Mouse (Mus musculus) heart, embryonic 10.5 days (tissue): ENCODE results near the gene Scrn3. TPM values are rescaled to one million over a fixed set of nuclear protein-coding genes. Genes with fewer than 3 reads are reported as not detected.

Experiments used
- DNase-seq: peaks from one replicate; pipeline ENCODE4 v3.0.0-alpha.2; 2017; ENCODE audit warnings: low spot score
- H3K27ac ChIP-seq: fragments of 300-500 bp; sonication (generic); 2 replicates; pipeline ENCODE4 v1.5.1; 2016; ENCODE audit warnings: mild to moderate bottlenecking
- H3K27me3 ChIP-seq: fragments of 300-500 bp; sonication (generic); 2 replicates; pipeline ENCODE4 v1.6.1; 2016; ENCODE audit warnings: mild to moderate bottlenecking; ENCODE audit not compliant: poor library complexity, insufficient read depth, severe bottlenecking
- H3K36me3 ChIP-seq: fragments of 300-500 bp; sonication (generic); 2 replicates; pipeline ENCODE4 v1.6.1; 2016; ENCODE audit warnings: mild to moderate bottlenecking, moderate library complexity
- H3K4me1 ChIP-seq: fragments of 300-500 bp; sonication (generic); 2 replicates; pipeline ENCODE4 v1.6.1; 2016; ENCODE audit warnings: mild to moderate bottlenecking
- H3K4me3 ChIP-seq: fragments of 300-500 bp; sonication (generic); 2 replicates; pipeline ENCODE4 v1.5.1; 2016; ENCODE audit warnings: mild to moderate bottlenecking, moderate library complexity
- H3K9me3 ChIP-seq: fragments of 300-500 bp; sonication (generic); 2 replicates; pipeline ENCODE4 v1.6.1; 2016; ENCODE audit warnings: mild to moderate bottlenecking, moderate library complexity
- WGBS: fragments of 180-500 bp; shearing (Covaris S2); methylation state at CpG from one replicate; pipeline ENCODE4 v1.1.7; 2016; 5-methylcytosine and 5-hydroxymethylcytosine counted together
- polyA plus RNA-seq: library from polyadenylated mRNA; unstranded; fragments of >200 nt; fragmentation: Nextera tagmentation; extraction: Ambion mirVana; gene quantifications from 2 replicates; pipeline ENCODE4 v1.2.1, GENCODE M21; 2016

Scrn3 gene
- 15.1 and 16.6 TPM in 2 replicates for polyA plus RNA-seq

GRCm38 (mm10) chr2:73312152-73313116, at the start of gene Scrn3, which contains the start of gene Cir1:
TSS of gene Scrn3 (plus strand) at chr2:73312601.
TSS of gene Cir1 (minus strand) at chr2:73312701.
- WGBS, result under 1% methylated on average over 64 of the region's 64 CpGs

DNA sequence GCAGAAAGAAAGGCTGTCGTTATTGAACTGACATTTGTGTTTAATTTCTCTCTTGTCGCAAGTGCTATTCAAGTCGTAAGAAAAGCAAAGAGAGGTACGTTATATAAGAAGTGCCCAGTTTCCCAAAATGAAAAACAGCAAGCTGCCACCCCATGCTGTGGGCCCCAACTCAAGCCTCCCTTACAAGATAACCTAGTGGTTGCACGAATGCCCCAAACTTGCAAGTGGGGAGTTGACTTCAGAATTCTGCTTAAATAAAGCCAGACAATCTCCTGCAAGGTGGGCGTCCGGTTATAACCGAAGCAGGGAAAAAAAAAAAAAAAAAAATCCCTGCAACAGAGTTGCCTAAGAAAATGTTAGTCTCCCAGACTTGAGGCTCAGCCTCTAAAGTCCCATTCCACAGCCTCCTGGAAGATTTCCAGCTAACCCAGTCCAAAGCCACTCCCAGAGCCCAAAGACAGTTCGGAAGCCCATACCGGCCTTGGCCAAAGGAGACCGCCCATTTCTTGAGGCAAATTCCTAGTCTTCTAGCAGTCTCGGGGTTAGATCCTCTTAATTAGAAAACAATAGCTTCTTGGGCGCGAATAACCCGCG, 49.1 kb upstream of the Scrn3 start:
- 0 out of 2 replicates have a peak overlapping the region, but pooled peaks have one; percentile 56 for H3K27ac ChIP-seq
- no peaks in the 10 kb centered on the region for H3K36me3 ChIP-seq
- H3K9me3 ChIP-seq, result no peaks in the 10 kb centered on the region
- 4% methylated on average over 16 of the region's 16 CpGs for WGBS
- H3K4me1 ChIP-seq, result peaks cover 27% of the 10 kb centered on the region
- peak overlapping the region; percentile 62 for H3K4me3 ChIP-seq
- H3K27me3 ChIP-seq, result peaks cover 65% of the 10 kb centered on the region
- no peak for DNase-seq

More at GRCm38 (mm10) chr2:73312152-73313116, at the start of gene Scrn3, which contains the start of gene Cir1:
- peak within 1 kb of the TSS; percentile 94 for H3K27ac ChIP-seq
- no peaks in the 10 kb centered on the region for H3K9me3 ChIP-seq
- peak within 1 kb of the TSS; percentile 90 for H3K4me3 ChIP-seq
- H3K27me3 ChIP-seq, result no peaks in the 10 kb centered on the region
- H3K36me3 ChIP-seq, result peaks cover 26% of the 10 kb centered on the region
- DNase-seq, result peak; percentile 99
- peaks cover 15% of the 10 kb centered on the region for H3K4me1 ChIP-seq

- peak; percentile 76 for DNase-seq
- no peaks in the 10 kb centered on the region for H3K36me3 ChIP-seq
- H3K4me1 ChIP-seq, result peaks cover 27% of the 10 kb centered on the region
- H3K4me3 ChIP-seq, result peak overlapping the region; percentile 62
- peaks cover 72% of the 10 kb centered on the region for H3K27me3 ChIP-seq
- under 1% methylated on average over 38 of the region's 38 CpGs for WGBS
- H3K9me3 ChIP-seq, result no peaks in the 10 kb centered on the region
- H3K27ac ChIP-seq, result 0 out of 2 replicates have a peak overlapping the region, but pooled peaks have one; percentile 56
Measured at GRCm38 (mm10) chr2:73263794-73264610, 48.4 kb upstream of the Scrn3 start.

DNA sequence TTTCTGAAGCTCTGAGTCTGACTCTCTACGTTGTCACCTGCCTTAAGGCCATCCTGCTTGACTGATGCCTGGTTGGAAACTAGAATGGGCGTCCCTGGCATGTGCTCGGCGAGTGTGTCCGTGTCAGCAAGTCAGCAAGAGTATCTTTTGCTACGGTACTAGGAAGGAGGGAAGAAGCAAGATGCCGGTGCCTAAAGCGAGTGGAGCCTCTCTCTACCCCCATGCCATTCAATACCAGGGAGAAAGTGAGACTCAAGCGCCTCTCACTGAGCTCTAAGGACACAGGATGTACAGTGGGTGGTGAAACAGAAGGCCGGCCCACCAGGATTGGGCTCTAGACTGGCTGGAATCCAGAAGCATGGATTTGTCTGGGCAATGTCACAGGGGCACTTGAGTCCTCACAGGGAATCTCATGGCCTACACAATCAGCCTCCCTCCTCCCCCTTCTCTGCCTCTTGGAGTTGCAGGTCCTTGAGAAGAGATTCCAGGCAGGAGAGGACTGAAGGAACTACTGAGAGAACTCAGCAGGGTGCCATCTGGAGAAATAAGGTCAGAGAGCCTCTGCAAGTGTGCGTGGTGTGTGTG, 47.7 kb upstream of the Scrn3 start:
- Histone ChIP-seq H3K4me1 (peaks cover 30% of the 10 kb centered on the region), H3K36me3 (no peaks in the 10 kb centered on the region)
- WGBS, result under 1% methylated on average over 10 of the region's 11 CpGs

GRCm38 (mm10) chr2:73266011-73266410, 46.4 kb upstream of the Scrn3 start:
- no peaks in the 10 kb centered on the region for H3K36me3 ChIP-seq
- no peak overlapping the region for H3K4me3 ChIP-seq
- no peaks in the 10 kb centered on the region for H3K9me3 ChIP-seq
- H3K4me1 ChIP-seq, result peaks cover 39% of the 10 kb centered on the region
- peaks cover 92% of the 10 kb centered on the region for H3K27me3 ChIP-seq
- H3K27ac ChIP-seq, result no peak overlapping the region
- whole genome bisulfite sequencing, result 8% methylated on average over 5 of the region's 5 CpGs
- no peak for DNase-seq

More for the DNA sequence above, 47.7 kb upstream of the Scrn3 start:
- Histone ChIP-seq H3K4me3 (peak overlapping the region; percentile 62), H3K27ac (no peak overlapping the region), H3K27me3 (peaks cover 79% of the 10 kb centered on the region), H3K9me3 (no peaks in the 10 kb centered on the region)
- peak; percentile 77 for DNase-seq

DNA sequence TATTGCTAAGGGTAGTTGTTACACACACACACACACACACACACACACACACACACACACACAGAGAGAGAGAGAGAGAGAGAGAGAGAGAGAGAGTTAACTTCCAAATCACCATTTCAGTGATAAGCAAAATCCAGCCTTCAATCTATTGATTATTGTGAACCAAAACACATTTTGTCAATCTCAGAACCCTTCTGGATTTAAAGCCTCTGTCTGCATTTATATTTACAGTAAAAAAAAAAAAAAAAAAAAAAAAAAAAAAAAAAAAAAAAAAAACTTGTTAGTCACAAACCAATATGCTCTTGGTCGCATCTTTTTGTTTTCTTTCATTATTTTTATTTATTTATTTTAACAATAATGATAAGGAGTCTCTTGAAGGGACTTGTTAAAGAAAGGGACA, 45.8 kb upstream of the Scrn3 start:
- H3K4me3 ChIP-seq, result no peak overlapping the region
- H3K27ac ChIP-seq, result no peak overlapping the region
- H3K4me1 ChIP-seq, result peaks cover 46% of the 10 kb centered on the region
- no peaks in the 10 kb centered on the region for H3K36me3 ChIP-seq
- no peak for DNase-seq
- 43% methylated on average over 1 of the region's 1 CpGs for WGBS
- H3K9me3 ChIP-seq, result no peaks in the 10 kb centered on the region
- H3K27me3 ChIP-seq, result peaks cover 99% of the 10 kb centered on the region

DNA sequence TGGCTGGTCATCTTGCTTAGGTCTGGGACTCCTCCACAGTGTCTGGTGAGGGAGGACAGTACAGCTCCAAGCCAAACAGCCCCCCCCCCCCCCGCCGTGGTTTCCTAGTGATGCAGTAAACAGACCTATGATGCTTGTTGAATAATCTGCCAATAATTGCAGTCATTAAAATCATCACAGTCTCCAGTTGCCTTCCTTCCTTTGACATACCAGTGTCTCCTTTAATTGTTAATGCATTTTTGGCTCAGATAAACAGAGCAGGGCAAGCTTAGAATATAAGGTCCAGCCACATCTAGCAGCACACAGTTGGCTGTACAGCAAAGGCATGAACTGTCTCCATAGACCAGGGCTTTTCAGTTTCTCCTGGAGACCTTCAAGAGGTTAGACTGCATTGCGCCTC, 45.2 kb upstream of the Scrn3 start:
- Histone ChIP-seq H3K27ac (no peak overlapping the region), H3K27me3 (peaks cover 98% of the 10 kb centered on the region), H3K36me3 (no peaks in the 10 kb centered on the region), H3K9me3 (no peaks in the 10 kb centered on the region), H3K4me3 (no peak overlapping the region), H3K4me1 (peaks cover 52% of the 10 kb centered on the region)
- 35% methylated on average over 3 of the region's 3 CpGs for WGBS
- no peak for DNase-seq

DNA sequence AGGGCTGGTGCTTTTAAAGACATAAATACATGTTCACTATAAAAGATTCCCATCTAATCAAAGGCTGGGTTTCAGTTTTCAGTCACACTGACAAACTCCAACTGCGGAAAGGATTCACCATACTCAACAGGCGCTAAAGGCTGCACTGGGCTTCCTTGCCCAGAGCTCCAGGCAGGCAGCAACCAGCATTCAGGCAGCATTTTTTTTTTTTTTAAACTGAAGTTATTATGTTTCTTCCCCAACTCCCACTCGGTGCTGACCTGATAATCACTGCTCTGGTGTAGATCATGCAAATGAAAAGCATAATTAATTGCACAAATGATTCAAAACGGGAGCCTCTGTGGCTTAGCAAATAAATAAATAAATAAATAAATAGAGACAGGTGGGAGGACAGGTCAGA, 44.6 kb upstream of the Scrn3 start:
- DNase-seq, result no peak
- peaks cover 57% of the 10 kb centered on the region for H3K4me1 ChIP-seq

DNA sequence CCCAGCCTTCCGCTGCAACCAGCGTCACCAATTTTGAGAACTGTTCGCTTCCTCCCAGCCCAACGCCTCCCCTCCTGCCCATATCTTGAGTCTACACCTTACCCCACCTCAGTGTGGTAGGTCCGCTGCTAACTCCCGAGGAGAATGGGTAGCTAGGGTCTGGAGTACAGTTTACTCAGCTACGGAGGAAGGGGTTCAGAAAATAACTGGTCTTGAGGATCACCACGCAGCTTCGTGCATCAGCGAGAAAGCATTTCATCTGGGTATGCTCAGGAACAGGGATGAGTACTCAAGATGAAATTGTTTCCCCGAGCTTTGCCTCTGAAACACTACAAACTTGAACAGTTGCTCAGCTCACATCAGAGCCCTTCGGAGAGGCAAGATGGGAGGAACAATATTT, 44.1 kb upstream of the Scrn3 start:
- DNase-seq, result no peak
- H3K27me3 ChIP-seq, result peaks cover 98% of the 10 kb centered on the region
- H3K36me3 ChIP-seq, result no peaks in the 10 kb centered on the region
- no peak overlapping the region for H3K27ac ChIP-seq
- WGBS, result 3% methylated on average over 12 of the region's 12 CpGs
- no peak overlapping the region for H3K4me3 ChIP-seq
- no peaks in the 10 kb centered on the region for H3K9me3 ChIP-seq
- H3K4me1 ChIP-seq, result peaks cover 61% of the 10 kb centered on the region

More for the DNA sequence above, 44.6 kb upstream of the Scrn3 start:
- Histone ChIP-seq H3K27me3 (peaks cover 98% of the 10 kb centered on the region), H3K4me3 (no peak overlapping the region), H3K36me3 (no peaks in the 10 kb centered on the region), H3K9me3 (no peaks in the 10 kb centered on the region), H3K27ac (no peak overlapping the region)
- 2% methylated on average over 4 of the region's 4 CpGs for WGBS

DNA sequence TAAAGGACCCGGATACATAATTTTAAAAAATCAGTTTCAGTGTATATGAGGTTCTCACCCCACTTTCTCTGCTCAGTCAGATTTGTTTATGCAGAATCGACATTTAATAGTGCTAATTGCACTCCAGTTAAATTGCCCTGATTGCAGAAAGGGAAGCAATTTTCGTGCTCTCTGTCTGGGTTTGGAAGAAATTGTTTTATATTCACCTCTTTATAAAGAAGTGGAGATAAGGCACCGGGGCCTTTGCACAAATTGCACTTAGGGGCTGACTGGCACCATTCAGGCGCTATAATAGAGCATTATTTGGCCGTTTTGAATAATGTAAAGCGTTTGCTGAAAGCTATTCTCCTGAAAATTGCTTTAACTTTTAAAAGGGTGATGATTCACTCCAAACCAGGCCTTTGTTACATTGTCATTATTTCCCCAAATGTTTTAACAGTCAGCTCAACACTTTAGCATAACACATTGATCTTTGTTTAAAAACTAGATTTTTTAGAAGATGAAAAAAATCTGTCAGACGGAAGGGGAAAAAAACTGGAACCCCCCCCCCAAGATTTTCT, 43.5 kb upstream of the Scrn3 start:
- 8% methylated on average over 8 of the region's 8 CpGs for WGBS

GRCm38 (mm10) chr2:73269666-73270065, 42.7 kb upstream of the Scrn3 start:
- under 1% methylated on average over 17 of the region's 17 CpGs for WGBS

More for the DNA sequence above, 43.5 kb upstream of the Scrn3 start:
- no peak for DNase-seq
- peaks cover 62% of the 10 kb centered on the region for H3K4me1 ChIP-seq
- no peak overlapping the region for H3K4me3 ChIP-seq
- no peaks in the 10 kb centered on the region for H3K9me3 ChIP-seq
- no peak overlapping the region for H3K27ac ChIP-seq
- peaks cover 98% of the 10 kb centered on the region for H3K27me3 ChIP-seq
- no peaks in the 10 kb centered on the region for H3K36me3 ChIP-seq

More at GRCm38 (mm10) chr2:73269666-73270065, 42.7 kb upstream of the Scrn3 start:
- Histone ChIP-seq H3K4me1 (peaks cover 62% of the 10 kb centered on the region), H3K27ac (no peak overlapping the region), H3K36me3 (no peaks in the 10 kb centered on the region), H3K4me3 (peak overlapping the region; percentile 32), H3K9me3 (no peaks in the 10 kb centered on the region), H3K27me3 (peaks cover 98% of the 10 kb centered on the region)
- no peak for DNase-seq
